Mouse (Mus musculus): ENCODE results near the gene Ranbp10. TPM values are rescaled to one million over a fixed set of nuclear protein-coding genes. Genes with fewer than 3 reads are reported as not detected.

The Ranbp10 gene
- polyA plus RNA-seq, 1 experiment: 11.1 TPM

- TF ChIP-seq FLI1 (IDR thresholded peaks at IDR 0.05; ENCODE audit: low read length) (no peak), GATA1 (IDR thresholded peaks at IDR 0.05; ENCODE audit: borderline replicate concordance, low read length) (no peak)
- H3K27me3 ChIP-seq (replicated peaks): no peaks in the 10 kb centered on the region
- peaks cover 94% of the 10 kb centered on the region for H3K36me3 ChIP-seq (replicated peaks; ENCODE audit: low read length)
- no peaks in the 10 kb centered on the region for H3K9me3 ChIP-seq
- peaks cover 88% of the 10 kb centered on the region for H3K4me1 ChIP-seq
- H3K4me3 ChIP-seq (replicated peaks): no peak overlapping the region
Observed at GRCm38 (mm10) chr8:105771398-105772175, 55.6 kb downstream of the Ranbp10 start.

DNA sequence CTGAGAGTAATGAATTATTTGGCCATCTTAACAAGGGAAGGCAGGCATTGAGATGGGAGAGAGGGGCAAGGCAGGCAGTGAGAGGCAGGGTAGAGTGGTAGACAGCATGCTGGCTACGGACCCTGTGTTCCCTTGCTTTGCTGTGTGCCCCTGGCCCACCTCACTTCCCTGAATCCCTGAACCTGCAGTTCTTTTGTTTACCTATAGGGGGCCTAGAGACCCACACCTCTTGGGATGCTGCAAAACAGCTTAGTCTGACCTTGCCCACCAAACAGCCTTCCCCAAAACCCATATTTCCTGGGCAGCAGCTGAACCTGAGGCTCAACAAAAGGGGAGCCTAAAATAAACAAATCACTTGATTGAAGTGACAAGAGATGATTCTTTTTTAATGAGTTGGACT is 56.5 kb downstream of the Ranbp10 start:
- peak overlapping the region; percentile 76 for H3K4me3 ChIP-seq (replicated peaks)
- TF ChIP-seq GATA1 (IDR thresholded peaks at IDR 0.05; ENCODE audit: borderline replicate concordance, low read length) (no peak), FLI1 (IDR thresholded peaks at IDR 0.05; ENCODE audit: low read length) (no peak)
- no peaks in the 10 kb centered on the region for H3K9me3 ChIP-seq
- H3K36me3 ChIP-seq (replicated peaks; ENCODE audit: low read length): peaks cover 84% of the 10 kb centered on the region
- no peaks in the 10 kb centered on the region for H3K27me3 ChIP-seq (replicated peaks)
- H3K4me1 ChIP-seq: peaks cover 78% of the 10 kb centered on the region

- TF ChIP-seq GATA1 (IDR thresholded peaks at IDR 0.05; ENCODE audit: borderline replicate concordance, low read length) (no peak), FLI1 (IDR thresholded peaks at IDR 0.05; ENCODE audit: low read length) (no peak)
- Histone ChIP-seq H3K4me3 (replicated peaks) (no peak overlapping the region), H3K9me3 (no peaks in the 10 kb centered on the region), H3K4me1 (peaks cover 61% of the 10 kb centered on the region), H3K36me3 (replicated peaks; ENCODE audit: low read length) (peaks cover 66% of the 10 kb centered on the region), H3K27me3 (replicated peaks) (no peaks in the 10 kb centered on the region)
Observed at GRCm38 (mm10) chr8:105768485-105769257, 58.5 kb downstream of the Ranbp10 start.

DNA sequence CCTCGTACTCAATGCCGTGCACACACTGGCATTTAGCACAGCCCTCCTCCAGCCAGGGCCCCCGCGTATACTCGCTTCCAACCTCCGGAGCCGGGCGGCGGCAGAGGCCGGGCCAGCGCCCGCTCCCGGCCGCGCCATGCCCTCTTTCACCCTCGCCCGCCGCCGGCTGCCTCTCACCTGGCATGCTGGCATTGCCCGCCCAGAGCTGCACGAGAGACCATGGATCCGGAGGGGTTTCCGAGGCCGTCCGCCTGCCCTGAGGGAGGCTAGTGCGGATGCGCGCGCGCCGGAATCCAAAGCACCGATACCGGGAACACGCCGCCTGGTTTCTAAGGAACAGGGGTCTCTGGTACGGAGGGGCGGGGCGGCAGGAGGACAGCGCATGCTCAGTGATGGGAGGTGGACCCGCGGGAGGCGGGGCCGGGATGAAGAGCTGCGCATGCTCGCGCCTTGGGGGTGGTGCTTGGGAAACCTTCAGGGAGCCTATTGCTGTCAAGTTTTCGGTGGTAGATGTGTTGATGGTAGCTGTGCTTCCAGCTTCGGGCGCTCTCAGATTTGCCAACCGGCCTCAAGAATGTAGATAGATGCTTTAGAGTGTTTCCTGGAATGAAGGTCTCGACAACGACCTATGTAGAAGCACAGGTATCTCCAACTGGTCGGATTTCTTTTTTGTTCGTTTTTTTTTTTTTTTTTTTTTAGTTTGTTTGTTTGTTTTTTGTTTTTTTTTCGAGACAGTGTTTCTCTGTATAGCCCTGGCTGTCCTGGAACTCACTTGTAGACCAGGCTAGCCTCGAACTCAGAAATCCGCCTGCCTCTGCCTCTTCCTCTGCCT is 68.7 kb downstream of the Ranbp10 start, which contains the start of gene Gfod2:
Gene Gfod2 (minus strand): TSS at position 388 of the 832 bp plus-strand sequence.
- H3K36me3 ChIP-seq (replicated peaks; ENCODE audit: low read length): peaks cover 11% of the 10 kb centered on the region
- H3K4me3 ChIP-seq (replicated peaks): peak within 1 kb of the TSS; percentile 93
- no peaks in the 10 kb centered on the region for H3K9me3 ChIP-seq
- no peak for TF ChIP-seq GATA1 (IDR thresholded peaks at IDR 0.05; ENCODE audit: borderline replicate concordance, low read length)
- no peak for TF ChIP-seq FLI1 (IDR thresholded peaks at IDR 0.05; ENCODE audit: low read length)
- H3K4me1 ChIP-seq: peaks cover 64% of the 10 kb centered on the region
- no peaks in the 10 kb centered on the region for H3K27me3 ChIP-seq (replicated peaks)

- Histone ChIP-seq H3K4me3 (replicated peaks) (peak overlapping the region; percentile 93), H3K4me1 (peaks cover 62% of the 10 kb centered on the region), H3K27me3 (replicated peaks) (no peaks in the 10 kb centered on the region), H3K36me3 (replicated peaks; ENCODE audit: low read length) (peaks cover 13% of the 10 kb centered on the region), H3K9me3 (no peaks in the 10 kb centered on the region)
- TF ChIP-seq FLI1 (IDR thresholded peaks at IDR 0.05; ENCODE audit: low read length) (no peak), GATA1 (IDR thresholded peaks at IDR 0.05; ENCODE audit: borderline replicate concordance, low read length) (no peak)
Observed at GRCm38 (mm10) chr8:105757796-105758276, 69.3 kb downstream of the Ranbp10 start.

GRCm38 (mm10) chr8:105754688-105755087 is 72.5 kb downstream of the Ranbp10 start:
- TF ChIP-seq GATA1 (IDR thresholded peaks at IDR 0.05; ENCODE audit: borderline replicate concordance, low read length) (no peak), FLI1 (IDR thresholded peaks at IDR 0.05; ENCODE audit: low read length) (no peak)
- Histone ChIP-seq H3K36me3 (replicated peaks; ENCODE audit: low read length) (peaks cover 23% of the 10 kb centered on the region), H3K4me1 (peaks cover 75% of the 10 kb centered on the region), H3K27me3 (replicated peaks) (no peaks in the 10 kb centered on the region), H3K9me3 (no peaks in the 10 kb centered on the region), H3K4me3 (replicated peaks) (no peak overlapping the region)

- peaks cover 75% of the 10 kb centered on the region for H3K4me1 ChIP-seq
- H3K27me3 ChIP-seq (replicated peaks): no peaks in the 10 kb centered on the region
- H3K36me3 ChIP-seq (replicated peaks; ENCODE audit: low read length): peaks cover 23% of the 10 kb centered on the region
- TF ChIP-seq GATA1 (IDR thresholded peaks at IDR 0.05; ENCODE audit: borderline replicate concordance, low read length) (no peak), FLI1 (IDR thresholded peaks at IDR 0.05; ENCODE audit: low read length) (no peak)
- H3K4me3 ChIP-seq (replicated peaks): no peak overlapping the region
- no peaks in the 10 kb centered on the region for H3K9me3 ChIP-seq
Observed at GRCm38 (mm10) chr8:105753916-105754315, 73.2 kb downstream of the Ranbp10 start.

GRCm38 (mm10) chr8:105750606-105751005 is 76.5 kb downstream of the Ranbp10 start:
- H3K4me3 ChIP-seq (replicated peaks): no peak overlapping the region
- TF ChIP-seq GATA1 (IDR thresholded peaks at IDR 0.05; ENCODE audit: borderline replicate concordance, low read length) (no peak), FLI1 (IDR thresholded peaks at IDR 0.05; ENCODE audit: low read length) (no peak)
- peaks cover 31% of the 10 kb centered on the region for H3K36me3 ChIP-seq (replicated peaks; ENCODE audit: low read length)
- H3K9me3 ChIP-seq: no peaks in the 10 kb centered on the region
- peaks cover 88% of the 10 kb centered on the region for H3K4me1 ChIP-seq
- no peaks in the 10 kb centered on the region for H3K27me3 ChIP-seq (replicated peaks)

GRCm38 (mm10) chr8:105743301-105743700 is 83.8 kb downstream of the Ranbp10 start:
- peaks cover 36% of the 10 kb centered on the region for H3K36me3 ChIP-seq (replicated peaks; ENCODE audit: low read length)
- no peak for TF ChIP-seq GATA1 (IDR thresholded peaks at IDR 0.05; ENCODE audit: borderline replicate concordance, low read length)
- no peak for TF ChIP-seq FLI1 (IDR thresholded peaks at IDR 0.05; ENCODE audit: low read length)

More at GRCm38 (mm10) chr8:105743301-105743700, 83.8 kb downstream of the Ranbp10 start:
- H3K4me3 ChIP-seq (replicated peaks): no peak overlapping the region
- H3K9me3 ChIP-seq: no peaks in the 10 kb centered on the region
- H3K27me3 ChIP-seq (replicated peaks): no peaks in the 10 kb centered on the region
- H3K4me1 ChIP-seq: peaks cover 68% of the 10 kb centered on the region
